ENCODE assay signal across 7 mouse cellular contexts in the genomic region with DNA sequence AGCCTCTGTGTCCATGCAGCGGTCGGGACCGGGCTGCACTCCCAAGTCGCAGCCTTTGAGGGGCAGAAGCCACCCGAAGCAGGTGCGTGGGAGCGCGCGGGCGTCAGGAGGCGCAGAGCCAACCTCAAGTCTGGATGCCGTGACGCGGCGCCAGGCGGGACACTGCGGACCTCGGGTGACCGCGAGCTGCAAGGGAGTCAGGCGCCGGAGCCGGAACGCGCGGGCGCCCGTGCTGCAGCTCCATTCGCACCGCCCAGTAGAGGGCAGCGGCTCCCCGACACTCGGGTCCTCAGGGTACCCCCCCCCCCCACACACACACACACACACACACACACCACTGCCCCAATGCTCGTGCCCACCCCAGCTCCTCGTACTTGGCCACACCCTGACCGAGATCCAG. TPM values are rescaled to one million over a fixed set of nuclear protein-coding genes. Genes with fewer than 3 reads are reported as not detected.
DNase-seq lines count a peak whose midpoint lies in the region; ATAC-seq and TF ChIP-seq lines count a peak whose summit lies in the region.

No protein-coding gene starts in this region.

- no peaks in the 10 kb centered on the region for H3K36me3 ChIP-seq in embryonic facial prominence, embryonic 11.5 days (replicated peaks; ENCODE audit: control insufficient read depth, insufficient read depth, low read depth, low read length)
- no peaks in the 10 kb centered on the region for H3K36me3 ChIP-seq in liver, adult 2 months (ENCODE audit: control insufficient read depth, insufficient read depth, low read length)

- H3K79me2 ChIP-seq in liver, adult 2 months (ENCODE audit: control insufficient read depth, insufficient read depth, low read length), result peaks cover 17% of the 10 kb centered on the region; the same call in 1 of the 2 replicates

- no peak for ATAC-seq in embryonic facial prominence, embryonic 11.5 days (replicated peaks; ENCODE audit: insufficient number of reproducible peaks, low FRiP score, low TSS enrichment, low read depth)
- peak; percentile 27 for ATAC-seq in monocyte, adult 5-6 weeks (replicated peaks; ENCODE audit: insufficient number of reproducible peaks, low FRiP score, low TSS enrichment, poor library complexity, severe bottlenecking)

- H3K4me1 ChIP-seq in embryonic facial prominence, embryonic 11.5 days (ENCODE audit: control insufficient read depth, insufficient read depth, low read length), result no peaks in the 10 kb centered on the region
- H3K4me1 ChIP-seq in liver, adult 2 months (ENCODE audit: control insufficient read depth, insufficient read depth, low read length), result peaks cover 5% of the 10 kb centered on the region; the same call in 1 of the 2 replicates

- TF ChIP-seq POLR2A in liver, adult 2 months (IDR thresholded peaks at IDR 0.05; ENCODE audit: extremely low read depth, insufficient read depth, low read length), result no peak

- H3K9ac ChIP-seq in embryonic facial prominence, embryonic 11.5 days (replicated peaks; ENCODE audit: low read length), result peak overlapping the region; percentile 40; the same call in 1 of the 2 replicates
- H3K9ac ChIP-seq in liver, adult 2 months (ENCODE audit: low read depth, low read length), result peak overlapping the region; percentile 31

- peak; percentile 69 for TF ChIP-seq CTCF in liver, adult 2 months (IDR thresholded peaks at IDR 0.05; ENCODE audit: low read depth, low read length)

- no peaks in the 10 kb centered on the region for H3K9me3 ChIP-seq in embryonic facial prominence, embryonic 11.5 days (replicated peaks; ENCODE audit: control insufficient read depth, low read length)

- H3K4me2 ChIP-seq in embryonic facial prominence, embryonic 11.5 days (ENCODE audit: low read depth, low read length), result peak overlapping the region; percentile 81

- DNase-seq in adrenal gland, postnatal 25 days, result peak; percentile 86
- peak; percentile 73 for DNase-seq in embryonic facial prominence, embryonic 11.5 days (ENCODE audit: low spot score)
- DNase-seq in heart, adult 9 months (ENCODE audit: low spot score in 2 of 2), result peak; percentile 75 to 80
- DNase-seq in kidney, adult 9 months, result peak; percentile 77
- peak; percentile 45 for DNase-seq in liver, adult 2 months (ENCODE audit: extremely low read depth, low read depth, low spot score)
- DNase-seq in spleen, postnatal 36 days (ENCODE audit: low spot score in 2 of 2), result peak; percentile 73 to 75

- H3K4me3 ChIP-seq in embryonic facial prominence, embryonic 11.5 days (ENCODE audit: low read depth, low read length), result peak overlapping the region; percentile 82
- peak overlapping the region; percentile 57 for H3K4me3 ChIP-seq in liver, adult 2 months (ENCODE audit: insufficient read depth, low read depth, low read length)

- H3K27me3 ChIP-seq in embryonic facial prominence, embryonic 11.5 days (ENCODE audit: control insufficient read depth, insufficient read depth, low read length), result peaks cover 12% of the 10 kb centered on the region
- H3K27me3 ChIP-seq in liver, adult 2 months (ENCODE audit: control insufficient read depth, insufficient read depth, low read length), result no peaks in the 10 kb centered on the region

- no peak overlapping the region for H3K27ac ChIP-seq in embryonic facial prominence, embryonic 11.5 days (replicated peaks; ENCODE audit: low read depth, low read length)
- no peak overlapping the region for H3K27ac ChIP-seq in liver, adult 2 months (replicated peaks; ENCODE audit: insufficient read depth, low read depth, low read length)

- WGBS in embryonic facial prominence, embryonic 11.5 days, result 0% methylated on average over 30 of the region's 36 CpGs
- 0% methylated on average over 31 of the region's 36 CpGs for WGBS in liver, adult 2 months

RNA-seq across cellular contexts. Expression of a gene that starts 1.5 kb away (rescaled TPM):
- 109 and 110 TPM in 2 replicates for total RNA-seq in adrenal gland, postnatal 25 days (2021)
- 64.9 and 71.2 TPM in 2 replicates for polyA plus RNA-seq in embryonic facial prominence, embryonic 11.5 days (2014; fragmentation: Nextera tagmentation; extraction: Ambion mirVana)
- total RNA-seq in liver, adult 2 months (2014; rRNA removed), result 9.5 and 12.6 TPM in 2 replicates
- 11.6 and 12.6 TPM in 2 replicates for polyA plus RNA-seq in liver, adult 2 months (2012; rRNA removed)
- 61.3 to 96.3 TPM (median 79.9 TPM) in 3 replicates for total RNA-seq in monocyte, adult 5-6 weeks (2017)
